Mouse (Mus musculus) naive thymus-derived CD4-positive, alpha-beta T cell, adult 5 months (primary cell): Measurements from ENCODE around the gene Gm13078. TPM values are rescaled to one million over a fixed set of nuclear protein-coding genes. Genes with fewer than 3 reads are reported as not detected.

Experiments
- polyA plus RNA-seq: library from polyadenylated mRNA; unstranded; fragments of 100-300 nt; shearing (Covaris generic); gene quantifications from one replicate; pipeline ENCODE4 v1.2.1, GENCODE M21; 2017

The Gm13078 gene
- polyA plus RNA-seq, result not detected

DNA sequence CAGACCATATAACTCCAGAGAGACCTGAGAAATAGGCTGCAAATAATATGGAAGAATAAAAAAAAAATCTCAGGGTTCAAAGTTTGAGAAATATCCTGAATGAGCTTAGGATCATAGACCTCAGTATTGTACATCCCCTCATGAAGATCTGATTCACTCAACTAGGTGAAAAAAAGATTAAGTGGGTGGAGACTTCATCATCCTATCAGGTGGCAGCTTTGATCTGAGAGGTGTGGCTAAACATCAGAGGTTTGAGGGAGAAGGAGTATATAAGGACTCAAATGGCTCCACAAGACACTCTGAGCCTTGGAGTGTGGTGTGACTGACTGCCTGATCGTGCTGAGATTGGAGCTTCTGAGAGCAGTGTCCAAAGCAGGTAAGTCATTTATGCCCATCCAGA, at the start of gene Gm13078:
Gene Gm13078 (plus strand): TSS at position 301 of the 400 bp plus-strand sequence.

DNA sequence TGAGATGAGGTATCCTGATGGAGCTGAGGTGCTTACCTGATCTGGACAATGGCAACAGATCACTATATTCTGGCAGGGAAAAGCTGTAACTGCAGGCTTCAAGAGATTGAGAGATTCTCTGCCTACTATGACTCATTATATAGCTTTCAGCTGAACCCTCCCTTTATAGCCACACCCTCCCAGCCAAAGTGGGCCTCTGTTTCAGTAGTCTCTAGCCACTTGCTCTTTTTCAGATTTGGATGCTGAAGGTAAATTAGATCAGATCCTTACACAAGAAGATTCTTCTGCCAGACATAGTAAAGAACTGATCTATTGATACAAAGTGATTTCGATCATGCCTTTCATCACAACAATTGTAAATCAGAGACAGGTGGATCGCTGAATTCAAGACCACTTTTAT, 16.6 kb upstream of the Gm13078 start, which contains the start of gene Gm13089:
Gene Gm13089 (minus strand): TSS at position 101 of the 400 bp plus-strand sequence.

Other genes starting within 250 kb of the Gm13078 start
- gene Gm13043, start 208.1 kb upstream of the Gm13078 start, polyA plus RNA-seq, result not detected
- not detected for gene Gm13040, start 183.5 kb upstream of the Gm13078 start, polyA plus RNA-seq
- gene BC080695, start 167.8 kb upstream of the Gm13078 start, polyA plus RNA-seq, result 0.24 TPM
- not detected for gene Gm13057, start 167.7 kb upstream of the Gm13078 start, polyA plus RNA-seq
- not detected for gene Gm13083, start 104.5 kb upstream of the Gm13078 start, polyA plus RNA-seq
- gene Gm13088, start 62.2 kb upstream of the Gm13078 start, polyA plus RNA-seq, result not detected
- not detected for gene Gm13089, start 16.7 kb upstream of the Gm13078 start, polyA plus RNA-seq
- not detected for gene Gm13023, start 69.9 kb downstream of the Gm13078 start, polyA plus RNA-seq
- not detected for gene Gm13084, start 96.6 kb downstream of the Gm13078 start, polyA plus RNA-seq
- gene Gm13103, start 127.0 kb downstream of the Gm13078 start, polyA plus RNA-seq, result not detected
- not detected for gene Pramef6, start 180.9 kb downstream of the Gm13078 start, polyA plus RNA-seq
- not detected for gene Pramef25, start 231.6 kb downstream of the Gm13078 start, polyA plus RNA-seq
- not detected for gene Gm13101, start 247.5 kb downstream of the Gm13078 start, polyA plus RNA-seq